Mouse (Mus musculus) kidney, postnatal 14 days (tissue): ENCODE results near the gene Gal.

Source experiments
- DNase-seq: peaks from one replicate; pipeline ENCODE4 v3.0.0; 2022; ENCODE audit warnings: mixed read lengths

The Gal gene

DNA sequence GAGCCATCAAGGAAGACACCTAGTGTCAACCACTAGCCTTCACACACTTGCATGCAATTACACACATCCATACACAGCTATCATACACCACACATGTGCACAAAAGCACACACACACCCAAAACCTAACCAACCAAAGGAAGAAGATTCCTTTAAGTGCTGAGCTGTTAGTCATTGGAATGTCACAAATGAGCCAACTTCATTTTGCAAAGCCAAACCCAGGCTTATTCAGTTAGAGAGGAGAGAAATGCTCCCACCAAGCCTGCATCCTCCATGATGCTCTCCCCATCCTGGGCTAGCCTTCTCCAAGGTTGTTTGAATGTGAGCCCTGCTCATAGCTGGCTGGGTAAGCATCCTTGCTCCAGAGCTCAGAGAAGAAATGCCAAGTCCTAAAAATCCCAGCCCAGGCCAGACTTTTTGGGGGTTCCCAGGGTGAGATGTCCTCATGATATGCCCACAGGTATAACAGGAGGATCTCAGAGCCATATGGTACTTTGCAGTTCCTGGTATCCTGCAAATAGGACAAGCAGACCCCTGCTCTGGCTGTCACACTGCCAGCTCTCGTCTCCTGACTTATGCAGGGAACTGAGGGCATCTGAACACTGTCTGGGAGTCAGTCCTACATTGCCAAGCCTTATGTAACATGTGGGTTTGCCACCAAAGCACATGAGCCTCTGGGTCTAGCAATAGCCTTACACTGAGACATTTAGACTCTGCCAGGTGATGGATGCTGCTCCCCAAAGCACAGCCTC is 8.6 kb downstream of the Gal start:
- DNase-seq, result no peak

- DNase-seq, result no peak
Measured at GRCm38 (mm10) chr19:3404030-3404429, 10.3 kb downstream of the Gal start.

GRCm38 (mm10) chr19:3402390-3402789 is 12.0 kb downstream of the Gal start:
- DNase-seq, result no peak

DNA sequence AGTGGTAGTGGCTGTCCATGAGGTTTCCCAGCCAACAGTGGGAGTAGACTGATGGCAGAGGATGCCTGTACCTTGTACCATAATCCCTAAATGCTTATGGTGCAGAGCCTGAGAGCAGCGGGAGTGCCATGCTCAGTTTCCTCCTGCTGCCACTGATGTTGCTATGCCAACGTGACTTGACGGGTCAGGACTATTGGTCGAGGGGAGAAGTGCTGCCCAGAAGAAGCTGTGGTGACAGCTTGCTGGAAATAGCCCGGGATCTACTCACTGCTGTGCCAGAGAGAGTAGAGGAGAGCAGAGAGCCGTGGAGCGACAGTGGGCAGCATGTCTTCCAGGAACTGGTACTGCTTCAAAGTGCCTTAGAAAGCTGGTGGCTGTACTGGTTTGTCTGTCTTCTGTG is 12.4 kb downstream of the Gal start:
- no peak for DNase-seq

DNA sequence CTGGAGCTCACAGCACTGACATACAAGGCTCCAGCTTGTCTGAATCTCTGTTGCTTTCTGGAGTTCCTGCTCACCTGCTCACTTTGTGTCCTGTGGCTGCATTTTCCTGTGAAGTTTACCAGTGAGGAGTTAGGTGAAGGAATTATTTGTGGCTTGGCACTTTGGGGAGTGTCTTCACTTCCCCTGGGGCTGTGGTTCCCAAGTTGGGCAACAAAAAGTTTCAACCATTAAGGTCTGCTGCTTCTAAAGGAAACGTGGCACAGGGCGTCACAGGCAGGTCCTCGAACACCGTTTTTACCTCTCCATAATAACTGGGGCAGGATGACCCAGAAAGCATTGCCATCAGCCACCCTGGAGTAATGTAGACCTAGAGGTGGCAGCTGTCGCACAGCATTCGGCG is 12.8 kb downstream of the Gal start:
- no peak for DNase-seq

DNA sequence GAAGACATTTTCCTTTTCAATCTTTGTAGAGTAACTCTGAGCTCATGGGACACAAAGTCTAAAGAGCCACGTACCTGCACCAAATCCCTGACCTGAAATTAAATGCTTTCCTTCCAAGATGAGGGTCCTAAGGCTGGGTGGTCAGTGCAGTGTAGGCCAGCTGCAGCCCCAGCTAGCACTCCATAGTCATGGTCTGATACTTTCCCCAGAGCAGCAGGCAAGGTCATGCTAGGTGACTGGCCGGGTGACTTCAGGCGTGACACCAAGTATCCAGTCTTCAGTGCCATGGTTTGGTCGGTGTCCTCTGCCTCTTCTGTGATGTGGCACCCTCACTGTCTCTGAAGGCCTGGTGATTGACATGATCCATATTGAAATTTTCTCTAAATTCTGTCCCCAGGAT is 14.3 kb downstream of the Gal start:
- no peak for DNase-seq

DNA sequence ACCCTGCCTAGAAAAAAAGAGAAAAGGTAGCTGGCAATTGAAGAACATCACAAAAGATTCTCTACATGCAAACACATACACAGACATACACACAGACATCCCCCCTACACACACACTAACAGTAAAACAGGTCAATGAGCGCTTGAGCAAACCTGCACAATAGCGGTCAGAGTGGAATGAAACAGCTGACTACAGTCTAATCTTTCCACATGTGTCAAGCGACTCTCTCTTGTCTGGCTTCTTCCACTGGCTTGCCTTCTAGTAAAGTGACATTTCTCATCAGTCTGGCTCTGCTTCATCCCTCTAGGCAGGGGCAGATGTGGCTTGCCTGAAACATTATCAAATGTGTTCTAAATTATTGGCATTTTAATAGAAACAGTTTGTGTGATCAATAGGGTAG is 20.1 kb downstream of the Gal start:
- DNase-seq, result no peak

DNA sequence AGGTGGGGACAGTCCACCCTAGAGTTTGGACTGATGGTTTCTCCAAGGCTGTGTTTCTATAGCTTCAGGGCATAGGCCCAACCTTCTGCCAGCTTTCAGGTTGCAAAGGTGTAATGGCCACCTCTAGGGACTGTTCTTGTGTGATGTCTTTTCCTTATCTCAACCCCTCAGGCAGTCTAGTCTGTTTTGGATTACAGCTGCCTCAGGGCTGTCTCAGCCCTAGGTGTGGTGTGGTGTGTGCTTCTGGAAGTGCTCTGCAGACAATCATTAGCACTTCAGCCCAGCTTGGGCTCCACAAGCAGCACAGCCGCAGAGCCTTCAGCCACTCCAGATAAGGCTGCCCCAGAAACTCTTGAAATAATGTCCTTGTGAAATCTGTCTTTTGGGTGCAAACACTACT is 22.0 kb downstream of the Gal start:
- no peak for DNase-seq

GRCm38 (mm10) chr19:3389089-3389488 is 25.3 kb downstream of the Gal start:
- peak; percentile 92 for DNase-seq

- DNase-seq, result peak; percentile 94
Measured at GRCm38 (mm10) chr19:3388629-3389057, 25.7 kb downstream of the Gal start, which contains the start of gene Tesmin. Gene Tesmin (plus strand): TSS chr19:3388857.

- no peak for DNase-seq
Measured at GRCm38 (mm10) chr19:3388061-3388460, 26.3 kb downstream of the Gal start.

GRCm38 (mm10) chr19:3378614-3379013 is 35.7 kb downstream of the Gal start:
- DNase-seq, result no peak

- DNase-seq, result no peak
Measured at GRCm38 (mm10) chr19:3376966-3377715, 37.2 kb downstream of the Gal start.

DNA sequence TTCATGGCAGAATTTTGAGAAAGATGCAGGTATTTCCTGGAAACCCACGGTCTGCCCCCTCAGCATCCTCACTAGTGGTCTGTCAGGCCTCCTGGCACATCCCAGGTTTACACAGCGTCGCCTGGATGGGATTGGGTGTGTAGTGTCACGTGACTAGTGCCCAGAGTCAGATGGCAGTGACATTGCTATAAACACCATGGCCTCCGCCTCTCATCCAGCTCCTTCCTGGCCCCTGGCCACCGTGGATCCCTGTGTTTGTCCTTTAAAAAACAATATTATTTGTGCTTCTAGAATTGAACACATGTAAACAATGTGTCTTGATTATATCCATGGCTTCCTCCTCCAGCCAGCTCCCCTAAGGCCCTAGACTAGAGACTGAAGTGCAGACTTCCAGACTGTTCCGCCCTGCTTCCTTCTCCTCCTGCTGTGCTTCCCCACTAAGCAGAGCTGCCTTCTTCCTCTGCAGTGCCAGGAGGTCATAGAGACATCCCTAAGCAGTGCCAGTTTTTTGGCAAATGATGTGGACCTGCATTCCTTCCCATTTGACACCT is 38.3 kb downstream of the Gal start:
- no peak for DNase-seq

DNA sequence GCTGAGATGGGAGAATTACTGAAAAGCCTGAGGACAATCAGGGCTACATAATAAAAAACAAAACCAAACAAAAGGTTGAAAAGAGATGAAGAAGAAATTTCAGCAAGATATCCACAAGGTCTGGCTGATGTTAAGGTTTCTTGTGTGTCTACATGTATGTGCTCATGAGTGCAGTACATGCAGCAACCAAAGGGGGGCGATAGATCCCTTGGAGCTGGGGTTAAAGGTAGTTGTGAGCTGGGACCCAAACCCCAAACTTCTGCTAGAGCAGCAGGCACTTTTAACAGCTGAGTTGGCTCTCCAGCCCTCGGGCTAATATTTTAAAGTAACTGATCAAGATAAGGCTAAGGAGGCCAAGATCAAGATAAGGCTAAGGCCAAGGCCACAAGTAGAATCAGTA is 40.3 kb downstream of the Gal start:
- DNase-seq, result no peak

DNA sequence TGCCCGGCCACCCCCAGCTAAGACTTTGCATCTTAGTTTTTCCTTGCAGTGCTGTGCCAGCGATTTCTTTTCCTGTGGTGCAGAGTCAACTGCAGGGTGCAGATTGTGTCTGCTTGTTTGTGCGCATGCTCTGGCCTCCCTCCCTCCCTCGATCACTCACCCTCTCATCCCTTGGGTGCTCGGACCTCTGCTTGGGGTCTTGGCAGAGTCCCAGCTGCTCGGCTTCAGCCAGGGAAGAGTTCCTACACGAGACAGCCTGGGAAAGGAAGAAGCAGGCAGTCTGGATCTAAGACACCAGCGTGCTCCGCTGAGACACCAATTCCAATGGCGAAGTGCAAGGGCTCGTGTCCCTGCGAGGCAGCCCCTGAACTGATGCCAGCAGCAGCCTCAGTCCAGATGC is 41.0 kb downstream of the Gal start:
- DNase-seq, result peak; percentile 67

DNA sequence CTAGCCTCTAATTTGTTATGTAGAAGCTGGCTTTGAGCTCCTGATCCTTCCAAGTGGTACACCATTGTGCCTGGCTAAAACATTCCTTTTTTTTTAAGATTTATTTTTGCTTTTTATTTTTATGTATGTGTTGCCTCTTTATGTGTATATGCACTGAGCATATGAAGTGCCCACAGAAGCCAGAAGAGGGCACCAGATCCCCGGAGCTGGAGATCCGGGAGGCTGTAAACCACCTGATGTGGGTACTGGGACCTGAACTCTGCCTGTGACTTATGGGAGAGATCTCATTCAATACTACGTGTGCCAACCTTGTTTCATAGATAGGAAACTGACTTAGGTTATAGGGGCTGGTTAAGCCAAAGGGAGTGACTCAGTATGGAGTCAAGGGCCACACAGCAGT is 46.1 kb downstream of the Gal start:
- no peak for DNase-seq

DNA sequence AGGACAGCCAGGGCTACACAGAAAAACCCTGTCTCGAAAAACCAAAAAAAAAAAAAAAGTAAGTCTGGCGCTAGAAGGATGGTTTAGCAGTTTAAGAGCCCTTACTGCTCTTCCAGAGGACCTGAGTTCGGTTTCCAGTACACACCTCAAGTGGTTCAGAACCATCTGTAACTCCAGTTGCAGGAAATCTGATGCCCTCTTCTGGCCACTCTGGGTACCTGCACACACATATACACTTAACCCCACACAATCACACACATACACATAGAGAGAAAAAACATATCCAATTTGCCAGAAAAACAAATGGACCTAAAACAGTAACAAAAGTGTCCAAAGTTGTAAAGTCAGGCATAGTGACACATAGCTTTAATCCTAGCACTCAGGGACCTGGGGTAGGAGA is 49.3 kb downstream of the Gal start:
- no peak for DNase-seq

DNA sequence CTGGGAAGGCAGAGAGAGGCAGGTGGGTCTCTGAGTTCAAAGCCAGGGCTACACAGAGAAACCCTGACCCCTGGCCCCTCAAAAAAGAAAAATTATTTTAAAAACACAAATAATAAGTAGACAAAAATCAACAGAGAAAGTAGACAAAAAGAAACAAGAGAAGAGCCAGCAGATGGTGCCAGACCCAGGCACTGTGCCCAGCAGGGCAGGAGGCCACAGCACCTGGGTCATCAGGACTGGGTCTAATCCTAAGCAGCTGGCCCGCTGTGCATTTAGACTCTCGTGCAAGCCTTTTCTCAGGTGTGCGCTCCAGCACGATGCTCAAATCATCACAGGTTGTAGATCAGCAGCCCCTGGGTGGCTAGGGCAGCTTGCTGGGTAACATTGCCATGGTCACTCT is 50.8 kb downstream of the Gal start:
- DNase-seq, result no peak
